Mouse (Mus musculus): Measurements from ENCODE around the gene Pan2. TPM values are rescaled to one million over a fixed set of nuclear protein-coding genes. Genes with fewer than 3 reads are reported as not detected.
A peak's percentile ranks its signal among the peaks of the same experiment; 100 is the strongest.
"Not testable (repeated sequence)": the region's sequence is repeated elsewhere in the genome, so short reads cannot be mapped to it uniquely, and the experiment has no call there.

Gene Pan2
- polyA plus RNA-seq (2014; fragmentation: Nextera tagmentation; extraction: Ambion mirVana) = 17.7 and 19.2 TPM in 2 replicates

DNA sequence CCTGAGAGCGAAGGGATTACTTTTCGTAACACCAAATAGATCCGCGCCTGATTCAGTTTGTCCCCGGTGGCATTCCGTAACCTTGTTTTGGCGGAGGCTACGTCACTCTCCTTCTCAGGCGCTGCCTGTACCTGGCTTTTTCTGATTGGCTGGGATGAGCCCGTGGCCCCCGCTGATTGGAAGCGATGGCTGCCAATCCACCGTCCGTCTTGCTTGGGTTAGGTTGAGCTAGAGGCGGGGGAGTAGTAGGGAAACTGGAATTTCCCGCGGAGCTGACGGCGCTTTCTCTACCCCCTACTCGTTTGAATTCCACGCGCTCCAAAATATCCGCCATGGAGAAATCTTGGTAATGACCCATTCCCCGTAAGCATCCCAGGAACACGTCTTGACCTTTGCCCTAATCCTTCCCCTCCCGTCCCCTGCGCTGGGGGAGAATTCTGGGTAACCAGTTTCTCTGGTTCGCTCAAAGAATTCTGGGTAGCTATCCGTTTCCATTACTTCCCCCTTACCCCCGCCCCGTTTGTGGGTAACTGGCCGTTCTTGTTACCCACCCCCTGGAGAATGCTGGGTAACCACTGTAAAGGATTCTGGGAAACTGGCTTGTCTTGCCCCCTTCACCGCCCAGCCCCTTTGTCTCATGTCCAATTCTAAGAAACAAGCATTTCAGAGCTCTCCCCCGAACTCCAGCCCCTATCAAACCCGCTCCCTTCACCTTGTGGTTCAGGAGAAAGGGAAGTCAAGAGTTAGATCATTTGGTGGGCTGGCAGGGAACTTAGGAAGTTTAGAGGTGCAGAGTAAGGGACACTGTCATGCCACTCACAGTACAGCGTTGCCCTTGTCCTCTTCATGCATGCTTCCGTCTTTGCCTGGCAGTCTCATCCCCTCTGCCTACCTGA lies at the start of gene Pan2:
TSS of gene Pan2 (plus strand) at position 210 of the 896 bp plus-strand sequence.
- peak within 1 kb of the TSS; percentile 98 for H3K27ac ChIP-seq
- H3K9me3 ChIP-seq (ENCODE audit: control insufficient read depth, low read length) = no peaks in the 10 kb centered on the region
- H3K27me3 ChIP-seq (ENCODE audit: control insufficient read depth, insufficient read depth, low read length) = no peaks in the 10 kb centered on the region
- peak within 1 kb of the TSS; percentile 88 for H3K9ac ChIP-seq
- ATAC-seq (ENCODE audit: low FRiP score) = peak; percentile 99
- DNase-seq (ENCODE audit: low spot score) = peak; percentile 99
- H3K4me2 ChIP-seq (replicated peaks) = peak within 1 kb of the TSS; percentile 68
- 2% methylated on average over 37 of the region's 37 CpGs for WGBS
- peak within 1 kb of the TSS; percentile 57 for H3K4me3 ChIP-seq (replicated peaks; ENCODE audit: low read length)
- peaks cover 18% of the 10 kb centered on the region for H3K4me1 ChIP-seq (replicated peaks; ENCODE audit: control insufficient read depth, insufficient read depth, low read length)
- peaks cover 3% of the 10 kb centered on the region; the same call in 1 of the 2 replicates for H3K36me3 ChIP-seq (replicated peaks; ENCODE audit: control insufficient read depth, insufficient read depth)

DNA sequence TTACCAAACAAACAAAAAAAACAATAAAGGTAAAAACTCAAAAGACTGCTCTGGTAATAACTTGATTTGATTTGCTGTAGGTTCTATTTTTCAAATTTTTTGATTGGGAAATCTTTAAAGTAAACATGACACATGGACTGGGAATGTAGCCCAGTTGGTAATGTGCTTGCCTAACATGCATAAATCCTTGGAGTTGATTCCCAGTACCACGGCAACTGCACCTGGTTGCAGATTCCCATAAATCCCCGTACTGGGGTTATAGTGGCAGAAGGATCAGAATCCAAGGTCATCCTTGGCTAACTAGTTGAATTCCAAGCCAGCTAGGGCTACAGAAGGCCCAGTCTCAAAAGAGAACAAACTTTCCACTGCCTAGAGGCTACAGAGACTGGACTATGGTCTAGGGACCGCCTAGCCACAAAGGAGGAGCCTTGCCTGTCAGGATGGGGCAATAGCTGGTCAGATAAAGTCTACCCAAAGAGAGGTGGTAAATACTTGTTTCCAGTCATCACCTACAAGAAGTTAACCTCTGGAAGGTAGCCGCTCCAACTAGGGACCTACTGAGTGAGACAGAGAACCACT lies 49.4 kb upstream of the Pan2 start, which contains the start of gene Apon:
TSS of gene Apon (plus strand) at position 420 of the 579 bp plus-strand sequence.
- Histone ChIP-seq H3K4me1 (replicated peaks; ENCODE audit: control insufficient read depth, insufficient read depth, low read length) (no peaks in the 10 kb centered on the region), H3K9ac (no peak within 1 kb of the TSS), H3K4me3 (replicated peaks; ENCODE audit: low read length) (no peak within 1 kb of the TSS), H3K27me3 (ENCODE audit: control insufficient read depth, insufficient read depth, low read length) (no peaks in the 10 kb centered on the region), H3K27ac (no peak within 1 kb of the TSS), H3K36me3 (replicated peaks; ENCODE audit: control insufficient read depth, insufficient read depth) (peaks cover 40% of the 10 kb centered on the region), H3K4me2 (replicated peaks) (no peak within 1 kb of the TSS), H3K9me3 (ENCODE audit: control insufficient read depth, low read length) (no peaks in the 10 kb centered on the region)
- 88% methylated on average over 4 of the region's 4 CpGs for WGBS
- DNase-seq (ENCODE audit: low spot score) = no peak
- ATAC-seq (ENCODE audit: low FRiP score) = no peak

DNA sequence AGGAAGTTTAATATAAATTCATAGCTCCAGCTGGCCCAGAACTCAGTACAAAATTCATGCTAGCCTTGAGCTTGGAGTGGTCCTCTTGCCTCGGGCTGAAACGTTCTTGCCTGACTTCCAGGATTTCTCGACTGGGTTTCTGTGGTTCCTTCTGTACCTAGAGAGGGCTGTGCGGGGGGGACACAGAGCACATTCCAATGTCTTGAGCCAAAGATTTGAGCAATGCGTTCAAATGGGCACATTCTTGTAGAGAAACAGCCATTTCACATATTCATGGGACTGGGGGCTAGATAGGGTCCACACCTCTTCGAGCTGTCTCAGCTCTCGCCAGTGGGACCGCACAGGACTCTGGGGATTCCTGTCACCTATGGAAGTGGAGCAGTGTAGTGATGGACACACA lies 47.2 kb upstream of the Pan2 start:
- H3K9me3 ChIP-seq (ENCODE audit: control insufficient read depth, low read length) = no peaks in the 10 kb centered on the region
- no peak overlapping the region for H3K4me2 ChIP-seq (replicated peaks)
- WGBS = 93% methylated on average over 8 of the region's 8 CpGs
- H3K9ac ChIP-seq = no peak overlapping the region
- H3K4me1 ChIP-seq (replicated peaks; ENCODE audit: control insufficient read depth, insufficient read depth, low read length) = no peaks in the 10 kb centered on the region
- ATAC-seq (ENCODE audit: low FRiP score) (no peak), DNase-seq (ENCODE audit: low spot score) (no peak)
- no peak overlapping the region for H3K4me3 ChIP-seq (replicated peaks; ENCODE audit: low read length)
- H3K27me3 ChIP-seq (ENCODE audit: control insufficient read depth, insufficient read depth, low read length) = no peaks in the 10 kb centered on the region
- no peak overlapping the region for H3K27ac ChIP-seq
- H3K36me3 ChIP-seq (replicated peaks; ENCODE audit: control insufficient read depth, insufficient read depth) = peaks cover 19% of the 10 kb centered on the region

DNA sequence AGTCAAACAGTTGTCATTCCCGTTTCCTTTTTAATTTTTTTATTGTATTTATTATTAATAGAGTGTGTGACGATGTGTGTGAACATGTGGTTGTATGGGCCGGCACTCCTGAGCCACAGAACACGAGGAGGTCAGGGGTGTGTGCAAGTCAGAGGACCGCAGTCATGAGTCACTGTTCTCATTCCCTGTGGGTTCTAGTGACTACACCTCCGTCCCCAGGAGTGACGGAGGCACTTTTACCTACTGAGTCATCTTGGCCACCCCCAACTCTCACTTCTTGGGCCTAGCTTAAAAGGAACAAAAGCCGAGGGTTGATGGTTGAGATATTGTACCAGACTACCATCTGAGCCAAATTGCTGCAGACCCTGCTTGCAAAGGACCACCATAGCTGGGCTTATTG lies 46.8 kb upstream of the Pan2 start:
- no peaks in the 10 kb centered on the region for H3K4me1 ChIP-seq (replicated peaks; ENCODE audit: control insufficient read depth, insufficient read depth, low read length)
- WGBS = 92% methylated on average over 8 of the region's 8 CpGs
- peaks cover 15% of the 10 kb centered on the region for H3K36me3 ChIP-seq (replicated peaks; ENCODE audit: control insufficient read depth, insufficient read depth)
- H3K27ac ChIP-seq = no peak overlapping the region
- no peaks in the 10 kb centered on the region for H3K9me3 ChIP-seq (ENCODE audit: control insufficient read depth, low read length)
- no peaks in the 10 kb centered on the region for H3K27me3 ChIP-seq (ENCODE audit: control insufficient read depth, insufficient read depth, low read length)
- H3K9ac ChIP-seq = no peak overlapping the region
- DNase-seq (ENCODE audit: low spot score) = no peak
- ATAC-seq (ENCODE audit: low FRiP score) = no peak
- no peak overlapping the region for H3K4me2 ChIP-seq (replicated peaks)
- H3K4me3 ChIP-seq (replicated peaks; ENCODE audit: low read length) = no peak overlapping the region

DNA sequence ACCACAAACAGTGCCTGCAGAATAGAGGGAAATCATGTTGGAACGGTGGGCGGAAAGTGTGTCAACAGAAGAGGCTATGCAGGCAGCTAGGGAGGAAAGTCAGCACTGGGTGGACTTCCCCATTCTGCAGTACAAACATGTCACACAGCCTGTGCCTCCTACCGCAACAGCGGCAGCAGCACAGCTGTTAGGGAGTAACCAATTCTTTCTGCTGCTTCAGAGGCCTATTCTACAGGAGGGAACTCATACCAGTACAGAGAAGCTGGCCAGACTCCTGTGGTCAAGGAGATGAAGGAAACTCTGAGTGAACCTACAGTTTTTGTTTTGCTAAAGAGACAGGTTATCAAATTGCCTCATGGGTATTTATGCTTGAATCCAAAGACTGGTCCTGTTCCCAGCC lies 44.2 kb upstream of the Pan2 start:
- no peaks in the 10 kb centered on the region for H3K9me3 ChIP-seq (ENCODE audit: control insufficient read depth, low read length)
- ATAC-seq (ENCODE audit: low FRiP score) (no peak), DNase-seq (ENCODE audit: low spot score) (no peak)
- no peak overlapping the region for H3K4me2 ChIP-seq (replicated peaks)
- no peak overlapping the region for H3K27ac ChIP-seq
- H3K9ac ChIP-seq = no peak overlapping the region
- H3K4me1 ChIP-seq (replicated peaks; ENCODE audit: control insufficient read depth, insufficient read depth, low read length) = no peaks in the 10 kb centered on the region
- H3K27me3 ChIP-seq (ENCODE audit: control insufficient read depth, insufficient read depth, low read length) = no peaks in the 10 kb centered on the region
- 85% methylated on average over 4 of the region's 4 CpGs for WGBS
- H3K36me3 ChIP-seq (replicated peaks; ENCODE audit: control insufficient read depth, insufficient read depth) = no peaks in the 10 kb centered on the region
- H3K4me3 ChIP-seq (replicated peaks; ENCODE audit: low read length) = no peak overlapping the region

DNA sequence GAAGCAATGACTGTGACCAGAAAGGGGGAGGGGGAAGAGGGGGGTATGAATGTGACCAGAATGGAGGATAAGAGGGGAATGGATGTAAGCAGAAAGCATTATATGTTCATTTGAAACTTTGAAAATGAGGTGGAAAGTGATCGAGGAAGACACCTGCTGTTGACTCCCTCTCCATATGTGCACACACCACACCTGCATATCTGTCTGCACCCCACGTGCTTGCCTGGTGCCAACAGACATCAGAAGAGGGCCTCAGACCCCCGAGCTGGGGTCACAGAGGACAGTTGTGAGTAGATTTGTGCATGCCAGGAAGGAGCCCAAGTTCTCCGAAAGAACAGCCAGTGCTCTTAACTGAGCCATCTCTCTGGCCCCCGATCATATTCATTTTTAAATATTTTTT lies 43.2 kb upstream of the Pan2 start:
- ATAC-seq (ENCODE audit: low FRiP score) (no peak), DNase-seq (ENCODE audit: low spot score) (no peak)
- Histone ChIP-seq H3K9me3 (ENCODE audit: control insufficient read depth, low read length) (no peaks in the 10 kb centered on the region), H3K36me3 (replicated peaks; ENCODE audit: control insufficient read depth, insufficient read depth) (no peaks in the 10 kb centered on the region), H3K4me2 (replicated peaks) (no peak overlapping the region), H3K4me1 (replicated peaks; ENCODE audit: control insufficient read depth, insufficient read depth, low read length) (no peaks in the 10 kb centered on the region), H3K27ac (no peak overlapping the region), H3K27me3 (ENCODE audit: control insufficient read depth, insufficient read depth, low read length) (no peaks in the 10 kb centered on the region), H3K9ac (no peak overlapping the region), H3K4me3 (replicated peaks; ENCODE audit: low read length) (no peak overlapping the region)
- WGBS = 87% methylated on average over 5 of the region's 5 CpGs

DNA sequence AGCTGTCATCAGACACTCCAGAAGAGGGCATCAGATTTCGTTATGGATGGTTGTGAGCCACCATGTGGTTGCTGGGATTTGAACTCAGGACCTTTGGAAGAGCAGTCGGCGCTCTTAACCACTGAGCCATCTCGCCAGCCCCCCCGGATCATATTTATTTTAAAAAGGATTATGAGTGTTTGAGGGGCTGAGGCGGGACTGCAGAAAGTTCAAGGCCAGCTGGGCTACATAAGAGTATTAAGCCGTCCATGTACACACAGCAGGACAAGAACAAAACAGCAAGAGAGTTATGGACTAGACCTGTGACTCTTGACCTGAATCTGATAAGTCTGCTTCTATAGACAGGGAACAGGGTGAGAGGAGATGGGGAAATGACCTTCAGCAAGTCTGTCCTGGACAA lies 42.8 kb upstream of the Pan2 start:
- not testable (repeated sequence) for H3K9ac ChIP-seq; H3K4me3 ChIP-seq (replicated peaks; ENCODE audit: low read length); H3K4me1 ChIP-seq (replicated peaks; ENCODE audit: control insufficient read depth, insufficient read depth, low read length); H3K4me2 ChIP-seq (replicated peaks); DNase-seq (ENCODE audit: low spot score); H3K27me3 ChIP-seq (ENCODE audit: control insufficient read depth, insufficient read depth, low read length); H3K27ac ChIP-seq; ATAC-seq (ENCODE audit: low FRiP score); H3K9me3 ChIP-seq (ENCODE audit: control insufficient read depth, low read length); H3K36me3 ChIP-seq (replicated peaks; ENCODE audit: control insufficient read depth, insufficient read depth)
- WGBS = 88% methylated on average over 7 of the region's 7 CpGs

DNA sequence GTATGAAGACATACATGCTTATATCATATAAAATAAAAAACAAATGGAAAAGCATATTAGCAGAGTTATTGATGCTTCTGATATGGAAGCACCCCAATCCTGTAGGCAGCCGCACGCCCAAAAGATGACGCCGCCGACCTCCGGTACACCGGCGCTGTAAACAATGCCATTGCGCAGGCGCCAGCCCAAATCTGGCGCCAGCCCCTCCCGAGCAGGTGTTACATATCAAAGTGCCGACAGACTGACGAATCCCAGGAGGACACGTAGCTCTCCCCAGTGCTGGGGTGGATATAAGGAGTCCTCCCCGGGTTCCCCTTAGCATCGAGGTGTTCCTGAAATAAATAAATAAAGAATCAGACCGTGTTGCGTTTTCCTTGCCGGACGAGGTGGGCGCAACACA lies 40.8 kb upstream of the Pan2 start:
- no peaks in the 10 kb centered on the region for H3K4me1 ChIP-seq (replicated peaks; ENCODE audit: control insufficient read depth, insufficient read depth, low read length)
- no peak overlapping the region for H3K9ac ChIP-seq
- DNase-seq (ENCODE audit: low spot score) (no peak), ATAC-seq (ENCODE audit: low FRiP score) (no peak)
- H3K4me2 ChIP-seq (replicated peaks) = no peak overlapping the region
- no peak overlapping the region for H3K27ac ChIP-seq
- no peaks in the 10 kb centered on the region for H3K27me3 ChIP-seq (ENCODE audit: control insufficient read depth, insufficient read depth, low read length)
- whole genome bisulfite sequencing = 79% methylated on average over 22 of the region's 22 CpGs
- no peaks in the 10 kb centered on the region for H3K36me3 ChIP-seq (replicated peaks; ENCODE audit: control insufficient read depth, insufficient read depth)
- no peak overlapping the region for H3K4me3 ChIP-seq (replicated peaks; ENCODE audit: low read length)
- no peaks in the 10 kb centered on the region for H3K9me3 ChIP-seq (ENCODE audit: control insufficient read depth, low read length)

DNA sequence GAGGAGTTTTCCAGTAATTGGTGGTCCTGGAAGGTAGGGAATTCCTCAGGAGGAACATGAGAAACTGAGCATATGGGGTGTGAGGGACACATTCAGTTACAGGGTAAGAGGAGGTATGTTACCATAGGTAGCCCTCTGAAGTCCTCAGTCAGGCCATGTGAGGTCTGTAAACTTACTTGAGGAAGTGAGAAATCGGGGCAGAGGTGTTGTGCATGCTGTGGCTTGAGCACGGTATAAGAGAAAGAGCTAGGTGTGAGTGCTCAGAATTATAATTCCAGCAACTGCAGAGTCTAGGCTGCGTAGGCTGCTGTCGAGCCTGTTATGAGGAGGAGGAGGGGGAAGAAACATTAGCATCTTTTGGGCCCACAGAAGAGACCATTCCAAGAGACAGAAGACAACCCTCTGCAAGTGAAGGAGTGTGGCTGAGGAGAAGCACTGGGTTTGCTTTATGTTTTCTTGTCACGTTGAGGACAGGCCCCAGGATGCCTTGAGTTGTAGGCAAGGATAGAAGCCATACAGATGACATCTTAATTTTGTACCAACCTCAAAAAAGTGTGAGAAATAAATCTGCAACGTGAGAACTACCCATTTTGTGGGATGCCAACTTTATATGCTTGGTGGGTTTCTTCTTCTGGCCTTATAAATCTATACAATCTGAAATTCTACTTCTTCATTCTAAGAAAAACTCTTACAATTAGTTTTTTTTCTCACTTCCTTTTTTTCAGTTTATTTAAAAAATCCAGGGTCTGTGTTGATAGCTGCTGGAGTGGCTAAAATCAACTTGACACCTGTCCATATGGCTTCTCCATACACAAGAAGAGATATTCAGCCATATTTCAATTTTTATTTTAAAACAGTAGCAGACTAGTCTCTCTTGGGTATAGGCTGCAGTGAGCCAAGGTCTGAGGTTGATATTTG lies 39.5 kb upstream of the Pan2 start:
- no peaks in the 10 kb centered on the region for H3K4me1 ChIP-seq (replicated peaks; ENCODE audit: control insufficient read depth, insufficient read depth, low read length)
- no peak overlapping the region for H3K4me3 ChIP-seq (replicated peaks; ENCODE audit: low read length)
- no peak overlapping the region for H3K4me2 ChIP-seq (replicated peaks)
- DNase-seq (ENCODE audit: low spot score) = no peak
- no peaks in the 10 kb centered on the region for H3K9me3 ChIP-seq (ENCODE audit: control insufficient read depth, low read length)
- no peak for ATAC-seq (ENCODE audit: low FRiP score)
- 82% methylated on average over 6 of the region's 6 CpGs for WGBS
- H3K36me3 ChIP-seq (replicated peaks; ENCODE audit: control insufficient read depth, insufficient read depth) = no peaks in the 10 kb centered on the region
- no peak overlapping the region for H3K27ac ChIP-seq
- no peaks in the 10 kb centered on the region for H3K27me3 ChIP-seq (ENCODE audit: control insufficient read depth, insufficient read depth, low read length)
- no peak overlapping the region for H3K9ac ChIP-seq
